Mouse (Mus musculus) gastrocnemius, postnatal 4 days (tissue): ENCODE measurements around the gene Nup43. TPM values are rescaled to one million over a fixed set of nuclear protein-coding genes. Genes with fewer than 3 reads are reported as not detected.

Experiments
- DNase-seq, 2 experiments: peaks; one replicate each; pipeline ENCODE4 v3.0.0; 2021 to 2022; ENCODE audit warnings: low spot score in 2 of 2, mixed read lengths in 2 of 2
- total RNA-seq, 2 experiments: library from RNA; stranded (reverse); gene quantifications; 2 replicates each; pipeline ENCODE4 v1.2.3; 2021

Nup43 gene
- total RNA-seq, 2 experiments from 2014 or later, result 13.4 to 13.7 TPM

GRCm38 (mm10) chr10:7681343-7682025 lies 14.2 kb downstream of the Nup43 start:
- DNase-seq, result peak; percentile 86 to 89

- DNase-seq, result no peak
These were observed 14.9 kb downstream of the Nup43 start for GRCm38 (mm10) chr10:7682249-7682648.

GRCm38 (mm10) chr10:7686902-7687301 lies 19.6 kb downstream of the Nup43 start:
- no peak for DNase-seq

DNA sequence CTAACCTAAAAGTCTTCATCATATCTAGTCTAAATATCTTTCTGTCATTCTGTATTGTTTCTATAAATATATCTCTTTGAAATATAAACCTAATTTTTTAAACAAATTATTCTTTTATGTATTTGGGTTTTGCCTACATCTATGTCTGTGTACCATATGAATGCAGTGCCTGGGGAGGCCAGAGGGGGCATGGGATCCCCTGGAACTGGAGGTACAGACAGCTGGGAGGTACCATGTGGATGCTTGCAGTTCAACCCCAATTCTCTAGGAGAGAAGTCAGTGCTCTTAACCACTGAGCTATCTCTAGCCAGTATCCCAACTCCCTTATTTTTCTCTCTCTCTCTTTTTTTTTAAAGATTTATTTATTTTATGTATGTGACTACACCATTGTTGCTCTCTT lies 28.0 kb downstream of the Nup43 start:
- DNase-seq, result no peak

GRCm38 (mm10) chr10:7700120-7700519 lies 32.8 kb downstream of the Nup43 start:
- DNase-seq, result no peak

DNA sequence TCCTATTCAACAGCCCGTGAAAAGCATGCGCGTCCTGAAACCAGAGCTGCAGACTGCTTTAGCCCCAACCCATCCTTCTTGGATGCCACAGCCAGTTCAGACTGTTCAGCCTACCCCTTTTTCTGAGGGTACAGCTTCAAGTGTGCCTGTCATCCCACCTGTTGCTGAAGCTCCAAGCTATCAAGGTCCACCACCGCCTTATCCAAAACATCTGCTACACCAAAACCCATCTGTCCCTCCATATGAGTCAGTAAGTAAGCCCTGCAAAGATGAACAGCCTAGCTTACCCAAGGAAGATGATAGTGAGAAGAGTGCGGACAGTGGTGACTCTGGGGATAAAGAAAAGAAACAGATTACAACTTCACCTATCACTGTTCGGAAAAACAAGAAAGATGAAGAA lies 35.3 kb downstream of the Nup43 start:
- no peak for DNase-seq

- DNase-seq, result no peak
These were observed 42.8 kb downstream of the Nup43 start for GRCm38 (mm10) chr10:7710121-7710520.

DNA sequence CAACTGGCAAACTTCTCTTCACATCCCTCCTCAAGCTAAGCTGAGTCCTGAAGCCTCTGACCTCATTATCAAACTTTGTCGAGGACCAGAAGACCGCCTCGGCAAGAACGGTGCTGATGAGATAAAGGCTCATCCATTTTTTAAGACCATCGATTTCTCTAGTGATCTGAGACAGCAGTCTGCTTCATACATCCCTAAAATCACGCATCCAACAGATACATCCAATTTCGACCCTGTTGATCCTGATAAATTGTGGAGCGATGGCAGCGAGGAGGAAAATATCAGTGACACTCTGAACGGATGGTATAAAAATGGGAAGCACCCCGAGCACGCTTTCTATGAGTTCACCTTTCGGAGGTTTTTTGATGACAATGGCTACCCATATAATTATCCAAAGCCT lies 45.2 kb downstream of the Nup43 start:
- DNase-seq, result no peak

- DNase-seq, result no peak
These were observed 47.8 kb downstream of the Nup43 start for GRCm38 (mm10) chr10:7715056-7715455.

DNA sequence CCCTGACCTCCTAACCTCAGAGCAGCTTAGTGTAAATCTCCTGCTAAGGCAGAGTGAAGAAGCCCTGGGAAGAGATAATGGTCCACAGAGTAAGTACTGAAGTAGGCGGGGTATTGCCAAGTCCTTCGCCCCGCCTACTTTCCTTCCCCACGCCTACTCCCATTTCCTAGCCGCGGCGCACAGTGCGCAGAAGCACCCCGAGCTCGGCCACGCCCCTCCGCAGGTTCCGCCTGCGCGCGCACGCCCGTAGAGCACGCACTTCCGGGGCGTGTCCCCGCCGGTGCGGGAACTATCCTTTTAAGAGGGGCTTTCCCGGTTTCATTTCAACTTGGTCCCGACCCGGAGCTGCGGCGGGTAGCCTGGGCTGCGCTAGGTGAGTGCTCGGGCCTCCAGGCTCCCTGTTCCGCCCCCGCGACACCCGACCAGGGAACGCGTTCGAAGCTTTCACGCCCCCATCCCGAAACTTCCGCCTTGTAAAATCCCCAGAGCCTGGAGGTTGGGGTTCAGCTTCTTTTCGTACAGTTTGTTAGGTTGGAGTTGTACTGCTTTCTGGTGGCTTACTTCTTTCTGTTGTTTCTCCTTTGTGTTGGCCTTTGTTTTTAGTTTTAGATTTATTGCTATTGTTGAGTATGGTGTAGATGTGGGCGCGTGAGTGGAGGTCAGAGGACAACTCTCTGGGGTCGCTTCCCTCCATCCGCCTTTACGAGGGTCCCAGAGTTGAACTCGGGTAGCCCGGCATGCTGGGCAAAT lies 58.6 kb downstream of the Nup43 start, which contains the start of gene Katna1:
Gene Katna1 (plus strand): TSS at position 250 of the 750 bp plus-strand sequence.
- DNase-seq, result peak; percentile 87 to 92

GRCm38 (mm10) chr10:7726501-7726812 lies 59.2 kb downstream of the Nup43 start:
- DNase-seq, result no peak

- DNase-seq, result no peak
These were observed 59.7 kb downstream of the Nup43 start for GRCm38 (mm10) chr10:7727011-7727410.

Other genes starting within 250 kb of the Nup43 start
- 10 to 100 TPM; 26.8 to 27.6 TPM for gene Ulbp1, start 193.9 kb upstream of the Nup43 start, total RNA-seq
- 1 to 10 TPM; 1.8 to 2.6 TPM for gene Lrp11, start 77.7 kb upstream of the Nup43 start, total RNA-seq
- gene Pcmt1, start 13.6 kb downstream of the Nup43 start, total RNA-seq, result 10 to 100 TPM; 88.1 to 94.6 TPM
- gene Lats1, start 13.7 kb downstream of the Nup43 start, total RNA-seq, result 10 to 100 TPM; 26.7 to 30.2 TPM
- gene Katna1, start 58.5 kb downstream of the Nup43 start, total RNA-seq, result 10 to 100 TPM; 19.7 to 21.9 TPM
- 10 to 100 TPM; 55.6 to 61.6 TPM for gene Ginm1, start 125.3 kb downstream of the Nup43 start, total RNA-seq
- gene Ppil4, start 125.4 kb downstream of the Nup43 start, total RNA-seq, result 10 to 100 TPM; 16.3 to 22.9 TPM
- gene Zc3h12d, start 165.0 kb downstream of the Nup43 start, total RNA-seq, result under 1 TPM; 0.16 to 0.22 TPM